Mouse (Mus musculus): ENCODE measurements at regions not wholly inside any gene's neighbourhood (a gene's known extent, or its start where the extent isn't known, plus 50 kb on each side); places are given as distances from the start of the nearest gene placed in this dataset.

DNA sequence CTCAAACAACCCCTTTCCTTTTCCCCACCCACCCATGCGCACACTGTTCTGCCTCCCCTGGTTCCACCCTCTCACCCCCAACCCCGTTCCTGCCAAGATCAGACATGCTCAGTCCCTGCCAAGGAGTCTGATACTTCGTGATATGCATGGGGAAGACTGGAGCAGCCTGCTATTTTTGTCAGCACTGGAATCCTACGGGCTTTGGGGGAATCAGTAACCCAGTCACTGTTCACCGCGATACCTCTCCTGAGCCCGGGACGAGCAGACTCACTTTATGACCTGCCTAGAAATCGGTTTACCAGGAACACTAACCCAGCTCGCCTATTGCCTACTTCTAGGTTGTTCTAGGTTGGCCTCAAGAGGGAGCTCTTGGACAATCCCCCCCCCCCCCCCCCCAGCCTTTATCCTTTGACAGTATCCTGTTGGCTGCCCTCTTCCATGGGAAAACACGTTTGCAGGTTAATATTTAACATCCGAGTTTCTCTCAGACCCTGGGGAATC, 110.2 kb downstream of the Ddx11 start:
- WGBS, result 33% methylated on average over 12 of the region's 12 CpGs
- Histone ChIP-seq H3K9me3 (ENCODE audit: control insufficient read depth) (no peaks in the 10 kb centered on the region), H3K4me1 (replicated peaks; ENCODE audit: control insufficient read depth, insufficient read depth, low read length) (no peaks in the 10 kb centered on the region), H3K27me3 (replicated peaks; ENCODE audit: control insufficient read depth, insufficient read depth, low read length) (0 out of 2 replicates have a peak, but pooled peaks cover 4% of the 10 kb centered on the region), H3K4me3 (ENCODE audit: low read depth, low read length) (no peak overlapping the region), H3K4me2 (replicated peaks; ENCODE audit: low read depth) (no peak overlapping the region), H3K9ac (ENCODE audit: low read depth, low read length) (no peak overlapping the region), H3K27ac (ENCODE audit: low read depth, low read length) (no peak overlapping the region), H3K36me3 (ENCODE audit: control insufficient read depth, insufficient read depth) (no peaks in the 10 kb centered on the region)
- ATAC-seq, result peak; percentile 34
- peak; percentile 48 for TF ChIP-seq CTCF (IDR thresholded peaks at IDR 0.05; ENCODE audit: low read depth)

DNA sequence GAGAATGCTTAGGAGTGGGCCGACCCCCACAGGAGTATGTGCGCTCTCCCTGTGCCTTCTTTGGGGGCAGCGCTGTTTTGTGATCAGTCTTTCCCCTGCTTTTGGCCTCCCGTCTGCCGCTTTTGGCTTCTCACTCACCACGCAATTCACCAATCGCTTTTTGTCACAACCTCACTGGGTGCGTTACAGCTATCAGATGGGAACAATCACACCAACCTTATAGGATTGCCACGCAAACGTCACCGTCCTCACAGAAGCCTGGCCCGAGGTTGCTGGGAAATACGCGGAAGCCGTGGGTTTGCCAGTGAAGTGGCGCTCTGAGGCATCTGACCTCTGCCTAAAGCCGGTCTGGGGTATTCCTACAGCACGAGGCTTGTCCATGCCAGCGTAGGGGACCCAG, 111.1 kb downstream of the Ddx11 start:
- H3K36me3 ChIP-seq (ENCODE audit: control insufficient read depth, insufficient read depth), result no peaks in the 10 kb centered on the region
- no peaks in the 10 kb centered on the region for H3K4me1 ChIP-seq (replicated peaks; ENCODE audit: control insufficient read depth, insufficient read depth, low read length)
- no peak overlapping the region for H3K27ac ChIP-seq (ENCODE audit: low read depth, low read length)
- no peak overlapping the region for H3K4me2 ChIP-seq (replicated peaks; ENCODE audit: low read depth)
- ATAC-seq, result no peak
- no peak overlapping the region for H3K4me3 ChIP-seq (ENCODE audit: low read depth, low read length)
- TF ChIP-seq CTCF (IDR thresholded peaks at IDR 0.05; ENCODE audit: low read depth), result no peak
- H3K27me3 ChIP-seq (replicated peaks; ENCODE audit: control insufficient read depth, insufficient read depth, low read length), result 0 out of 2 replicates have a peak, but pooled peaks cover 4% of the 10 kb centered on the region
- no peaks in the 10 kb centered on the region for H3K9me3 ChIP-seq (ENCODE audit: control insufficient read depth)
- no peak overlapping the region for H3K9ac ChIP-seq (ENCODE audit: low read depth, low read length)
- 77% methylated on average over 19 of the region's 19 CpGs for WGBS

DNA sequence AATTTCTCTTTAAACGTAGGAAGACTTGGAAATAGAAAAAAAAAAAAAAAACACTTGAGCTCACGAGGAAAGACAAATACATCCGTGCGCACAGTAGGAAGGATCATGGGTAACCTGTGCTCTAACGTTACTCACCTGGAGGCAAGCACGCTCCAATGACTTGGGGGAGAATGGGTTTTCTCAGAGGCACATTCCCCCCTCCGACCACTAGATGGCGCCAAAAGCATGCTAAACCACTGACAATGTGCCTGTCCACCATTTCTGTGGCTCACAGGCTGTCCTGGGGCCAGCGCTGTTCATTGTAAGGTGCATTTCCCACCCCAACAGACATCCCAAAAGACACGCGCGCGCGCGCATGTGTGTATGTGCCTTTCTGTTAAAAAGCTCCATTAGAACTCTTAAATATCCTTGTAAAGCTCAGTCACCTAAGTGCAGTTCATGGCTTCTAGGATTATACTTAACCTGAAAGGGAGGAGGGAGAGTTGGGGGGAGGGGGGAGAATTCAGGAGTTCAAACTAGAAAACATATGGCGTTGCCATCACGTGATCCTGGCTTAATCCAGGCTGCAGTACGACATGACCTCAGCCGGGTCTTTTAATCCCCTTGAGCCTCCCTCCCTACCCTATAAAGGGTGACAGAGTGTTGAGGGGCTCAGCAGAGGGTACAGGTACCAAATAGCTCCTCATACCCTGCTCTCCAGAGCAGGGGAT, 111.9 kb downstream of the Ddx11 start:
- no peaks in the 10 kb centered on the region for H3K36me3 ChIP-seq (ENCODE audit: control insufficient read depth, insufficient read depth)
- H3K4me2 ChIP-seq (replicated peaks; ENCODE audit: low read depth), result no peak overlapping the region
- H3K4me1 ChIP-seq (replicated peaks; ENCODE audit: control insufficient read depth, insufficient read depth, low read length), result no peaks in the 10 kb centered on the region
- ATAC-seq, result peak; percentile 64
- 4% methylated on average over 19 of the region's 19 CpGs for WGBS
- no peak overlapping the region for H3K4me3 ChIP-seq (ENCODE audit: low read depth, low read length)
- TF ChIP-seq CTCF (IDR thresholded peaks at IDR 0.05; ENCODE audit: low read depth), result peak; percentile 99
- 0 out of 2 replicates have a peak, but pooled peaks cover 4% of the 10 kb centered on the region for H3K27me3 ChIP-seq (replicated peaks; ENCODE audit: control insufficient read depth, insufficient read depth, low read length)
- no peaks in the 10 kb centered on the region for H3K9me3 ChIP-seq (ENCODE audit: control insufficient read depth)
- H3K27ac ChIP-seq (ENCODE audit: low read depth, low read length), result no peak overlapping the region
- H3K9ac ChIP-seq (ENCODE audit: low read depth, low read length), result no peak overlapping the region

DNA sequence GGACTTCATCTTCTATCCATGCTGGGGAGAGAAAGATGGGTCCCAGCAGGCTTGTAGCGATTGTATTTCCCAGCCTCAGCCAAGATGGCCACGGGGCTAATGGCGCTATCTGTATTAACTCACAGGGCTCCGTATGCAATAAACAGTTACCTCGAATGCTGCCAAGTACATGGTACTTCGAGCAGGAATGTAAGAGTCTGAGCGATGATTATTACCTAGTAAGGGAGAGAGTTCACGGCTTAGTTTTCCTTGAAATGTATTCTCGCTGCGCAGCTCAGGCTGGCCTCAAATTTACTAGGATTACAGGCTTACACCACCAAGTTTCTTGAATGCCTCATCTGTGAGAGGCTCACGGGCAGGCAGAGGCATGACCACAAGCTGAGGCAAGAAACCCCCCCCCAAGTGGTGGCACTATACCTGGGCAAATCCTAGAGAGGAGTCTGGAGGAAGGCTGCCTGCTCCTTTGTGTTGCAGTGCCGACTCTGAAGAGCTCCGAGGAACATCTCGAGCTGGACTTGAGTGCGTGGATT, 112.6 kb downstream of the Ddx11 start:
- no peaks in the 10 kb centered on the region for H3K4me1 ChIP-seq (replicated peaks; ENCODE audit: control insufficient read depth, insufficient read depth, low read length)
- no peak overlapping the region for H3K27ac ChIP-seq (ENCODE audit: low read depth, low read length)
- ATAC-seq, result no peak
- H3K4me2 ChIP-seq (replicated peaks; ENCODE audit: low read depth), result no peak overlapping the region
- H3K9ac ChIP-seq (ENCODE audit: low read depth, low read length), result no peak overlapping the region
- H3K9me3 ChIP-seq (ENCODE audit: control insufficient read depth), result no peaks in the 10 kb centered on the region
- H3K27me3 ChIP-seq (replicated peaks; ENCODE audit: control insufficient read depth, insufficient read depth, low read length), result 0 out of 2 replicates have a peak, but pooled peaks cover 4% of the 10 kb centered on the region
- WGBS, result 83% methylated on average over 15 of the region's 15 CpGs
- H3K36me3 ChIP-seq (ENCODE audit: control insufficient read depth, insufficient read depth), result no peaks in the 10 kb centered on the region
- TF ChIP-seq CTCF (IDR thresholded peaks at IDR 0.05; ENCODE audit: low read depth), result no peak
- no peak overlapping the region for H3K4me3 ChIP-seq (ENCODE audit: low read depth, low read length)

DNA sequence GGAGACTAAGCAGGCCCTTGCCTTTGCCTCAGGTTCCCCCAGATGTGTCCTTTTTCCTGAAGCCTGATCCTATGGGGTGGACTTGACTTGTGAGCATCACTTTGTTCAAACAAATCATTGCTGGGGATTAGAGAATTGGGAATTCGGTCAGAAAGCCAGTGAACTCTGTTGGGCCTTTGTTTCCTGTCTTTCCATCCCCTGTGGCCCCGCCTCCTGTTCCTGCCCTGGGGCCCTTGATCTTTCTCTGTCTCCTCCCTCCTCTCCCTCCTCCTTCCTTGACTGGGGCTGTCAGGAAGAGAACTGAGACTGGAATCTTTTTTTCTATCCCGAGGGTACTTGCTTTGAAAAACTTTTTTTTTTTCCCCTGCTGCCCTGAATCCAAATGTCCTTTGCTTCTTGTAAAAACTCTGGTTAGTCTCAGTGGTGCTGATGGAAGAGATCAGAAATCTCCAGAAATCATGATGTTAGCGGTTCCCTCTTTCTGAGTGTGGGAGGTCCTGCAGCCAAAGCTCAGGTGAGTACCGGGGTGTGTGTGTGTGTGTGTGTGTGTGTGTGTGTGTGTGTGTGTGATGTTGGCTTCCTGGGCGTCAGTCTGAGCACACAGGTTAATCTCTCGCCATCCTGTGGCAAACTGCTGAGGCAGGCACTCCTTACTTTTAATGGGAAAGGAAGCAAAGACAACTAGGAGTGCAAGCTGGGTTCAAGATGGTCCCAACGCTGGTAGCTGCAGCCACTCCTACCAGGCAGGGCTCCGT, 118.7 kb downstream of the Ddx11 start:
- Histone ChIP-seq H3K27me3 (replicated peaks; ENCODE audit: control insufficient read depth, insufficient read depth, low read length) (no peaks in the 10 kb centered on the region), H3K9me3 (ENCODE audit: control insufficient read depth) (no peaks in the 10 kb centered on the region), H3K27ac (ENCODE audit: low read depth, low read length) (no peak overlapping the region), H3K4me3 (ENCODE audit: low read depth, low read length) (peak overlapping the region; percentile 16; the same call in 1 of the 2 replicates), H3K36me3 (ENCODE audit: control insufficient read depth, insufficient read depth) (no peaks in the 10 kb centered on the region), H3K4me1 (replicated peaks; ENCODE audit: control insufficient read depth, insufficient read depth, low read length) (0 out of 2 replicates have a peak, but pooled peaks cover 2% of the 10 kb centered on the region), H3K9ac (ENCODE audit: low read depth, low read length) (no peak overlapping the region), H3K4me2 (replicated peaks; ENCODE audit: low read depth) (peak overlapping the region; percentile 41)
- WGBS, result 15% methylated on average over 9 of the region's 9 CpGs
- no peak for ATAC-seq
- TF ChIP-seq CTCF (IDR thresholded peaks at IDR 0.05; ENCODE audit: low read depth), result no peak

DNA sequence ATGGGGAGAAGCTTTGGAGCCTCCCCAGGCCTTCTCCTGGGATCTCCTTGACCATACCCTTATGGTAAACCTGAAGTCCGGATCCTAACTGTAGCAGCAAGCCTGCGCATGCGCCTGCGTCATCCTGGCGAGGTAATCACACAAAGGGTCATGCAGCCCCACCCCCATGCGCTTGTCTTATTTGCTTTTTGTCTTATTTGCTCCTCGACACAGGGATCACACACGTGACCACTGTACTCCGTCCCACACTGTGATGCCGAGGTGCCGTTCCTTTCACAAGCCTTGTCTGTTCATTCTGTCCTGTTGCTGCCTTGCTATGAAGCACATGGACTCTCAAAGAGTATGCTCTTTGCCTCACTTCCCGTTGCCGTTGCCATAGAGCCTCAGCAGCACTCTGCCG, 120.9 kb downstream of the Ddx11 start:
- Histone ChIP-seq H3K4me1 (replicated peaks; ENCODE audit: control insufficient read depth, insufficient read depth, low read length) (0 out of 2 replicates have a peak, but pooled peaks cover 2% of the 10 kb centered on the region), H3K27me3 (replicated peaks; ENCODE audit: control insufficient read depth, insufficient read depth, low read length) (no peaks in the 10 kb centered on the region), H3K4me2 (replicated peaks; ENCODE audit: low read depth) (no peak overlapping the region), H3K27ac (ENCODE audit: low read depth, low read length) (no peak overlapping the region), H3K9me3 (ENCODE audit: control insufficient read depth) (no peaks in the 10 kb centered on the region), H3K9ac (ENCODE audit: low read depth, low read length) (no peak overlapping the region), H3K36me3 (ENCODE audit: control insufficient read depth, insufficient read depth) (no peaks in the 10 kb centered on the region), H3K4me3 (ENCODE audit: low read depth, low read length) (no peak overlapping the region)
- WGBS, result 85% methylated on average over 14 of the region's 14 CpGs
- no peak for ATAC-seq
- no peak for TF ChIP-seq CTCF (IDR thresholded peaks at IDR 0.05; ENCODE audit: low read depth)
